Mouse (Mus musculus): ENCODE results near the gene Gm15023.

GRCm38 (mm10) chrX:135210436-135211221 is 33.2 kb upstream of the Gm15023 start, which contains the start of gene Tceal6:
- TF ChIP-seq MAX (IDR thresholded peaks at IDR 0.05; ENCODE audit: low read length) (no peak), NELFE (IDR thresholded peaks at IDR 0.05; ENCODE audit: low read depth, low read length) (no peak), E2F4 (IDR thresholded peaks at IDR 0.05; ENCODE audit: insufficient replicate concordance, low read depth, low read length) (no peak), SIN3A (IDR thresholded peaks at IDR 0.05; ENCODE audit: low read length) (no peak), CTCF (conservative IDR thresholded peaks at IDR 0.05 in 1 of 2, IDR thresholded peaks at IDR 0.05 in 1 of 2; ENCODE audit: low read depth in 2 of 2, low read length in 2 of 2) (no peak), POLR2AphosphoS2 (IDR thresholded peaks at IDR 0.05; ENCODE audit: low read depth, low read length) (no peak)

Data from CH12.LX (cell line).